Mouse (Mus musculus): ENCODE data around the gene Sp3. TPM values are rescaled to one million over a fixed set of nuclear protein-coding genes. Genes with fewer than 3 reads are reported as not detected.
"Not testable (repeated sequence)": the region's sequence is repeated elsewhere in the genome, so short reads cannot be mapped to it uniquely, and the experiment has no call there.

Gene Sp3
- 10 to 100 TPM; 50.6 to 56.8 TPM for total RNA-seq (2021)
- long read RNA-seq, experiment 1, full-length matches to known transcripts = 25 of 42 reads
- long read RNA-seq, experiment 1, partial matches to known transcripts = 6 of 42 reads
- long read RNA-seq, experiment 1, other reads (novel, unspliced or antisense) = 11 of 42 reads
- long read RNA-seq, experiment 2, full-length matches to known transcripts = 18 of 26 reads
- long read RNA-seq, experiment 2, partial matches to known transcripts = 3 of 26 reads
- long read RNA-seq, experiment 2, other reads (novel, unspliced or antisense) = 5 of 26 reads

- DNase-seq (ENCODE audit: low spot score in 2 of 2) = peak; percentile 96 to 97
Observed at GRCm38 (mm10) chr2:72980337-72981074, at the start of gene Sp3. TSS of gene Sp3 (minus strand) at chr2:72980446.

- DNase-seq (ENCODE audit: low spot score in 2 of 2) = no peak
Observed at GRCm38 (mm10) chr2:73029846-73030245, 49.6 kb upstream of the Sp3 start.

- no peak for DNase-seq (ENCODE audit: low spot score in 2 of 2)
Observed at GRCm38 (mm10) chr2:73028019-73028418, 47.8 kb upstream of the Sp3 start.

- DNase-seq (ENCODE audit: low spot score in 2 of 2) = no peak
Observed at GRCm38 (mm10) chr2:73027126-73027525, 46.9 kb upstream of the Sp3 start.

- DNase-seq (ENCODE audit: low spot score in 2 of 2) = no peak
Observed at GRCm38 (mm10) chr2:73023803-73024202, 43.6 kb upstream of the Sp3 start.

GRCm38 (mm10) chr2:73021046-73021445 is 40.8 kb upstream of the Sp3 start:
- DNase-seq (ENCODE audit: low spot score in 2 of 2) = no peak

- peak; percentile 64 to 70 for DNase-seq (ENCODE audit: low spot score in 2 of 2)
Observed at GRCm38 (mm10) chr2:73019371-73020146, 39.3 kb upstream of the Sp3 start.

- not testable (repeated sequence) for DNase-seq (ENCODE audit: low spot score in 2 of 2)
Observed at GRCm38 (mm10) chr2:73014063-73014462, 33.8 kb upstream of the Sp3 start.

- peak in 1 of 2 experiments; percentile 8 for DNase-seq (ENCODE audit: low spot score in 2 of 2)
Observed at GRCm38 (mm10) chr2:73012636-73013035, 32.4 kb upstream of the Sp3 start.

GRCm38 (mm10) chr2:73007472-73007871 is 27.2 kb upstream of the Sp3 start:
- DNase-seq (ENCODE audit: low spot score in 2 of 2) = no peak

- DNase-seq (ENCODE audit: low spot score in 2 of 2) = no peak
Observed at GRCm38 (mm10) chr2:73005611-73006515, 25.6 kb upstream of the Sp3 start.

GRCm38 (mm10) chr2:73003751-73004717 is 23.8 kb upstream of the Sp3 start:
- DNase-seq (ENCODE audit: low spot score in 2 of 2) = peak in 1 of 2 experiments; percentile 19

- DNase-seq (ENCODE audit: low spot score in 2 of 2) = no peak
Observed at GRCm38 (mm10) chr2:73003049-73003448, 22.8 kb upstream of the Sp3 start.

- DNase-seq (ENCODE audit: low spot score in 2 of 2) = no peak
Observed at GRCm38 (mm10) chr2:73002451-73002850, 22.2 kb upstream of the Sp3 start.

- no peak for DNase-seq (ENCODE audit: low spot score in 2 of 2)
Observed at GRCm38 (mm10) chr2:73001994-73002393, 21.7 kb upstream of the Sp3 start.

- no peak for DNase-seq (ENCODE audit: low spot score in 2 of 2)
Observed at GRCm38 (mm10) chr2:73000194-73000593, 19.9 kb upstream of the Sp3 start.

GRCm38 (mm10) chr2:72997586-72997985 is 17.3 kb upstream of the Sp3 start:
- no peak for DNase-seq (ENCODE audit: low spot score in 2 of 2)

GRCm38 (mm10) chr2:72996808-72997378 is 16.6 kb upstream of the Sp3 start:
- no peak for DNase-seq (ENCODE audit: low spot score in 2 of 2)
